Mouse (Mus musculus): ENCODE measurements around the gene Dph2.

DNA sequence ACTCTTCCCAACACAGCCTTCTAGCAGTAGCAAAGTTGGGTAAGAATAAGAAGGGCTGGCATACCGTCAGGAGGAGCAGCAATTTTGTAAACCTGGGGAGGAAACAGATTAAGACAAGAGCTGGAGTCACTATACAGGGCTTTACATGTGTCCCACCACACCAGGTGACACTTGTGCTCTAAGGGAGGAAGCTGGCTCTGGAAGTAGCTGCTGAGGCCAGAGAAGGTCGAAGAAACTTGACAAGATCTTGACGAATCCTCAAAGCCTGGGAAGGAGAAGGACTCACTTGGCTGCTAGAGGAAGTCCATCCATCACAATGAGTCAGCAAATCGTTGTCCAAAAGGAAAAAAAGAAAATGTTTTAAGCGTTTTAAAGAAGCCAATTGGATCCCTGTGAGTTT, 24.6 kb upstream of the Dph2 start:
- no peak for TF ChIP-seq CTCF (IDR thresholded peaks at IDR 0.05; ENCODE audit: low read depth)
- TF ChIP-seq EP300 (IDR thresholded peaks at IDR 0.05; ENCODE audit: low read depth), result no peak
